Mouse (Mus musculus) E14TG2a.4 (cell line): Measurements from ENCODE around the gene Tpst2.

Source experiments
- CTCF ChIP-seq: conservative IDR thresholded peaks from 2 replicates; pipeline ENCODE4 v1.5.1; 2014; ENCODE audit warnings: low read length
- POU5F1 ChIP-seq: IDR thresholded peaks from 2 replicates; pipeline ENCODE4 v1.6.1; 2014; ENCODE audit warnings: low read length, borderline replicate concordance

- TF ChIP-seq CTCF: no peak
- TF ChIP-seq POU5F1: no peak
These were observed 83.0 kb downstream of the Tpst2 start for GRCm38 (mm10) chr5:112359520-112359919.
